Mouse (Mus musculus): Measurements from ENCODE around the gene Pex16. TPM values are rescaled to one million over a fixed set of nuclear protein-coding genes. Genes with fewer than 3 reads are reported as not detected.

Gene Pex16
- polyA plus RNA-seq, 1 experiment = 21.0 TPM

DNA sequence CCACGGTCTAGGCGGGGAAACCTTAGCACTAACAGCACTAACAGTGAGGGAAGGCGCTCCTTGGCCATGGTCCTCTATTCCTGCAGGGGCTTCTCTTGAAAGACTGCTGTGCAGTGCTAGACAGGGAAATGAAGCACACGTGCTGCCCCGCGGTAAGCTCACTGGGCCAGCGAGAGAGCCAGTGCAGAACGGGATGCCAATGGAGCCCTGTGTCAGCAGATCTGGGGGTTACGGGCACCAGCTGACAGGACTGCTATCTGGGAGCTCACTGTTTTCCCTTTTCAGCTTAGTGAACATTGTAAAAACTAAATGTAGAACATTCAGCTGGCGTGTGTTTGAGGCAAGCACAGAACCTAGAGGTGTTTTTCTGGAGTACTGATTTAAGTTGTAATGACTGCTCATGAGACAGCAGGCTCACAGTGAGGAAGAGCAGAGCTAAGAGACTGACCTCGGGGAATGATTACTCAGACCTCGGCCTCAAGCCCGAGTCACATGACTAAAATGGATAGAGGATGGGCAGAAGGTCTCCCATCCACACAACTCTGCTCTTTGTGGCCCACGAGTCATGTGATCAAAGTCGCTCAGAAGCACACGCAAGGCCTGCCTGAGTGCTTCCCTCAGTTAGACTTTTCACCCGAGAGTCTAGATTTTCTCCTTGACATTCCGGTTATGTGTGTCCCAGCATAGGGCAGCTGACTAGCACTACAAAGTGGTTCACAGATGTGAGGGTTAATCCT, 34.0 kb downstream of the Pex16 start:
- Histone ChIP-seq H3K79me2 (ENCODE audit: control insufficient read depth, insufficient read depth) (no peaks in the 10 kb centered on the region), H3K4me3 (ENCODE audit: insufficient read depth, poor library complexity, severe bottlenecking) (no peak overlapping the region), H3K36me3 (ENCODE audit: control insufficient read depth, insufficient read depth) (peaks cover 22% of the 10 kb centered on the region), H3K79me3 (ENCODE audit: low read depth) (no peaks in the 10 kb centered on the region), H3K27me3 (ENCODE audit: control insufficient read depth, insufficient read depth, insufficient read length) (no peaks in the 10 kb centered on the region), H3ac (ENCODE audit: control insufficient read depth, insufficient read length, low read depth) (no peak overlapping the region)
- TF ChIP-seq MYOD1 (IDR thresholded peaks at IDR 0.05; ENCODE audit: control insufficient read depth, insufficient read length, low read depth) (no peak), USF1 (IDR thresholded peaks at IDR 0.05; ENCODE audit: low read depth) (no peak), CTCF (IDR thresholded peaks at IDR 0.05; ENCODE audit: control insufficient read depth, insufficient read depth, insufficient read length) (no peak), MYOG (IDR thresholded peaks at IDR 0.05; ENCODE audit: control insufficient read depth, extremely low read depth, insufficient read length) (no peak), MAX (IDR thresholded peaks at IDR 0.05) (no peak), FOSL1 (IDR thresholded peaks at IDR 0.05; ENCODE audit: insufficient read depth, low read length, poor library complexity, severe bottlenecking) (no peak), CEBPB (IDR thresholded peaks at IDR 0.05; ENCODE audit: low read depth) (no peak)

DNA sequence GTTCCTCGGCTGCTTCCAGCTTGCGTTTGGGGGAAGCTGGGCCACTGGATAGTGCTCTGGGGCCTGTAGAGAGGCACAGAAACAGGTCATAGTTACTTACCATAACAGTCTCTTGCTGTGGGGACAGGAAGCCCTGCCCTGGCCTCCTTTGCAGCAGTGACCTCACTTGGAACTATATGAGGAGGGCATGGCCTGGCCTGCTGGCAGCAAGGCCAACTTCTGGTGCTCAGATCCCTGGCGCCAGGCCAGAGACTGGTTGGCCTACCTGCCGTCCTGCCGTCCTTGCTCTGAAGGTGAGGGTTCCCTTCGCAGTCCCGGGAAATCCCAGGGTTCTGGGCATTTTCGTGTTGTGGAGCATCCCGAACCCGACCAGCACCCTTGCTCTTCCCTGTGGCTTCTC, 37.2 kb downstream of the Pex16 start:
- Histone ChIP-seq H3K27me3 (ENCODE audit: control insufficient read depth, insufficient read depth, insufficient read length) (no peaks in the 10 kb centered on the region), H3ac (ENCODE audit: control insufficient read depth, insufficient read length, low read depth) (no peak overlapping the region), H3K79me2 (ENCODE audit: control insufficient read depth, insufficient read depth) (no peaks in the 10 kb centered on the region), H3K79me3 (ENCODE audit: low read depth) (no peaks in the 10 kb centered on the region), H3K4me3 (ENCODE audit: insufficient read depth, poor library complexity, severe bottlenecking) (no peak overlapping the region), H3K36me3 (ENCODE audit: control insufficient read depth, insufficient read depth) (peaks cover 31% of the 10 kb centered on the region)
- no peak for TF ChIP-seq CEBPB (IDR thresholded peaks at IDR 0.05; ENCODE audit: low read depth)
- no peak for TF ChIP-seq MYOD1 (IDR thresholded peaks at IDR 0.05; ENCODE audit: control insufficient read depth, insufficient read length, low read depth)
- no peak for TF ChIP-seq MYOG (IDR thresholded peaks at IDR 0.05; ENCODE audit: control insufficient read depth, extremely low read depth, insufficient read length)
- TF ChIP-seq FOSL1 (IDR thresholded peaks at IDR 0.05; ENCODE audit: insufficient read depth, low read length, poor library complexity, severe bottlenecking) = no peak
- no peak for TF ChIP-seq CTCF (IDR thresholded peaks at IDR 0.05; ENCODE audit: control insufficient read depth, insufficient read depth, insufficient read length)
- no peak for TF ChIP-seq MAX (IDR thresholded peaks at IDR 0.05)

DNA sequence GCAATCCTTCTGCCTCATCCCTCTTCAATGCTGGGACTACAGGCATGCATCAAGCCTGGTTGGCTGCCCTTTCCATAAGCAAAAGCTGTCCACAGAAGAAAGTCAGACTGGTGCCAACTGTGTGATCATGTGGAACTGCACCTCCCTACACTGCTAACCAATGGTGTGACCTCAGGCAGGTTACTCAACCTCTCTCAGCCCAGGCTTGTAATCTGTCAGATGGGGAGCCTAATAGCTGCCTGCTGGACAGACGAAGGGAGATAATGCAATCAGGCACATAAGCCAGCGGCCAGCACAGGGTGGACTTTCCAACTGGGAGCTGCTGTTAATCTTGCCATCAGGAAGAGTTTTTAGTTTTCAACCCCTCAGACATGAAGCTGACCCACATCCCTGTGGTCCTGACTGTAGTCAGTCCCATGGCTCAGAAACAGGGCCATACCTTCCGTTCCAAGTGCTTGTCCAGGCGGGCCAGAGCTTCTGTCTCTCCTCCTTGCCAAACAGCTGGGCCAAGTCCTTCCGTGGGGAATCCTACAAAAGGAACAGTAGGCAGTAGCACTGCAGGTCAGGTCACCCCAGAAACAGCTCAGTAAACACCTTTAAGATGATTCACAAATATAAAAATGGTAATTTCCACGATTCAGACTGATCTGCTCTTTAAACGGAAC, 47.4 kb downstream of the Pex16 start:
- Histone ChIP-seq H3K79me2 (ENCODE audit: control insufficient read depth, insufficient read depth) (no peaks in the 10 kb centered on the region), H3K79me3 (ENCODE audit: low read depth) (no peaks in the 10 kb centered on the region), H3K4me3 (ENCODE audit: insufficient read depth, poor library complexity, severe bottlenecking) (no peak overlapping the region), H3K27me3 (ENCODE audit: control insufficient read depth, insufficient read depth, insufficient read length) (no peaks in the 10 kb centered on the region), H3K36me3 (ENCODE audit: control insufficient read depth, insufficient read depth) (peaks cover 20% of the 10 kb centered on the region), H3ac (ENCODE audit: control insufficient read depth, insufficient read length, low read depth) (no peak overlapping the region)
- TF ChIP-seq MYOG (IDR thresholded peaks at IDR 0.05; ENCODE audit: control insufficient read depth, extremely low read depth, insufficient read length) (no peak), MAX (IDR thresholded peaks at IDR 0.05) (no peak), CEBPB (IDR thresholded peaks at IDR 0.05; ENCODE audit: low read depth) (no peak), CTCF (IDR thresholded peaks at IDR 0.05; ENCODE audit: control insufficient read depth, insufficient read depth, insufficient read length) (no peak), MYOD1 (IDR thresholded peaks at IDR 0.05; ENCODE audit: control insufficient read depth, insufficient read length, low read depth) (no peak), FOSL1 (IDR thresholded peaks at IDR 0.05; ENCODE audit: insufficient read depth, low read length, poor library complexity, severe bottlenecking) (no peak), USF1 (IDR thresholded peaks at IDR 0.05; ENCODE audit: low read depth) (no peak)

DNA sequence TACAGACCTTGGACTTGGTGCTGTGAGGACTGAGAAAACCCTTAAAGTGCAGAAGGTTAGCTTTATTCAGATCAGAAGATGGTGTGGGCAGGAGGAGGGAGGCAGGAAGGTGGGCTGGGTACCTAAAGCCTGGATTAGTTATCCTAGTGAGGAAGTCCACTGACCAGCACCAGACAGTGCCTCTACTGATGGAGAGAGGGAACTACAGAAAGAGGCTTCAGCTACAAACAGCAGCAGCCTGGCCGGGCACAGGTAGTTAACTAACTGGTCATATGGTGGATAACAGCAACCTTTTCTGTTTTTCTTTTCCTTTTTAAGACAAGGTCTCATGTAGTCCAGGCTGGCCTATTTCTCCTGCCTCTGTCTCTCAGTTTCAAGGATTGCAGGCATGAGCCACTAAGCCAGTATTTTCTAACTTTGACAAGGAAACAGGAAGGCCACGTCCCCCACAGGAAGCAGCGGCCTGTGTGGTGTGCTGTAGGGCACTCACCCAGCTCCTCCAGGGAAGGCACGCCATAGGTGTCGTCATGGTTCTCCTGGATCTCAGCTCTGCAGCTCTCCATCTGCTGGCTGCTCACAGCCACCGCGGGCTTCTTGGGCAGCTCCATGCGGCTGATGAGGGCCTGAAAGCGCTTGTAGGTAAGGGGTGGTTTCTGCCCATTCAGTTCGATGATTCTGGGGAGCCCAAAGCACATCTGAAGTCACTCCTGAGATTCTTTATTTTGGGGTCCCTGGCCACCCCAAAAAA, 48.1 kb downstream of the Pex16 start:
- Histone ChIP-seq H3ac (ENCODE audit: control insufficient read depth, insufficient read length, low read depth) (no peak overlapping the region), H3K79me3 (ENCODE audit: low read depth) (no peaks in the 10 kb centered on the region), H3K27me3 (ENCODE audit: control insufficient read depth, insufficient read depth, insufficient read length) (no peaks in the 10 kb centered on the region), H3K4me3 (ENCODE audit: insufficient read depth, poor library complexity, severe bottlenecking) (no peak overlapping the region), H3K79me2 (ENCODE audit: control insufficient read depth, insufficient read depth) (no peaks in the 10 kb centered on the region), H3K36me3 (ENCODE audit: control insufficient read depth, insufficient read depth) (peaks cover 20% of the 10 kb centered on the region)
- no peak for TF ChIP-seq CEBPB (IDR thresholded peaks at IDR 0.05; ENCODE audit: low read depth)
- no peak for TF ChIP-seq MYOG (IDR thresholded peaks at IDR 0.05; ENCODE audit: control insufficient read depth, extremely low read depth, insufficient read length)
- TF ChIP-seq CTCF (IDR thresholded peaks at IDR 0.05; ENCODE audit: control insufficient read depth, insufficient read depth, insufficient read length) = no peak
- no peak for TF ChIP-seq MAX (IDR thresholded peaks at IDR 0.05)
- TF ChIP-seq MYOD1 (IDR thresholded peaks at IDR 0.05; ENCODE audit: control insufficient read depth, insufficient read length, low read depth) = no peak
- no peak for TF ChIP-seq USF1 (IDR thresholded peaks at IDR 0.05; ENCODE audit: low read depth)
- no peak for TF ChIP-seq FOSL1 (IDR thresholded peaks at IDR 0.05; ENCODE audit: insufficient read depth, low read length, poor library complexity, severe bottlenecking)

DNA sequence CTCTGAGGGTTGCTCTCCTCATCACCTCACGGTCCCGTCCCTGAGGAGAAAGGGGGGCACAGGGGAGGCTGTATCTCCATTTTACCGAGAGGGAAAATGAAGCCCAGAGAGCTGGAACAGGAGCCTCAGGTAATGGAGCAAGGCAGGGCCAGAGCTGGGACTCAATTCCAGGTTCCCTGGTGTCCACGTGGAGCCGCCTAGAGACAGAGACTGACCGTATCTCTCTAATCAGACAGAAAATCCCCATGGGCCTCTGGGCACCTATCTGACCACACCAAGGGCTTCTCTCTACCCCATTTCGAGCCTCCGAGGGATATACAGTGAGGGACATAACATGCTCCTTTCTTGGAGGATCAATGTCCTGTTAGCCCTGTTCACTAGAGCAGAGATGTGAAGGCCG, 48.7 kb downstream of the Pex16 start:
- Histone ChIP-seq H3K27me3 (ENCODE audit: control insufficient read depth, insufficient read depth, insufficient read length) (no peaks in the 10 kb centered on the region), H3K79me3 (ENCODE audit: low read depth) (no peaks in the 10 kb centered on the region), H3ac (ENCODE audit: control insufficient read depth, insufficient read length, low read depth) (no peak overlapping the region), H3K79me2 (ENCODE audit: control insufficient read depth, insufficient read depth) (no peaks in the 10 kb centered on the region), H3K36me3 (ENCODE audit: control insufficient read depth, insufficient read depth) (peaks cover 20% of the 10 kb centered on the region), H3K4me3 (ENCODE audit: insufficient read depth, poor library complexity, severe bottlenecking) (no peak overlapping the region)
- no peak for TF ChIP-seq USF1 (IDR thresholded peaks at IDR 0.05; ENCODE audit: low read depth)
- TF ChIP-seq FOSL1 (IDR thresholded peaks at IDR 0.05; ENCODE audit: insufficient read depth, low read length, poor library complexity, severe bottlenecking) = no peak
- no peak for TF ChIP-seq MYOG (IDR thresholded peaks at IDR 0.05; ENCODE audit: control insufficient read depth, extremely low read depth, insufficient read length)
- no peak for TF ChIP-seq CEBPB (IDR thresholded peaks at IDR 0.05; ENCODE audit: low read depth)

Measured in C2C12 (cell line).